Mouse (Mus musculus) stomach, embryonic 15.5 days (tissue): ENCODE measurements at regions not wholly inside any gene's neighbourhood (a gene's known extent, or its start where the extent isn't known, plus 50 kb on each side); places are given as distances from the start of the nearest gene placed in this dataset.

Experiments
- ATAC-seq: fragments of 200-750 bp; cut with Nextera tagmentation; 2 replicates; pipeline ENCODE4 v1.8.0; 2017; ENCODE audit warnings: low read depth, moderate number of reproducible peaks, moderate TSS enrichment; ENCODE audit not compliant: insufficient read depth, low FRiP score
- H3K27ac ChIP-seq: fragments of 300-500 bp; sonication (generic); 2 replicates; pipeline ENCODE4 v1.5.1; 2015; ENCODE audit warnings: mild to moderate bottlenecking, inconsistent platforms
- H3K27me3 ChIP-seq: fragments of 300-500 bp; sonication (generic); replicated peaks from 2 replicates; pipeline ENCODE4 v1.6.1; 2015; ENCODE audit warnings: inconsistent platforms
- H3K36me3 ChIP-seq: fragments of 300-500 bp; sonication (generic); 2 replicates; pipeline ENCODE4 v1.6.1; 2015; ENCODE audit warnings: inconsistent platforms
- H3K4me1 ChIP-seq: fragments of 300-500 bp; sonication (generic); 2 replicates; pipeline ENCODE4 v1.6.1; 2015; ENCODE audit warnings: inconsistent platforms
- H3K4me2 ChIP-seq: fragments of 300-500 bp; sonication (generic); 2 replicates; pipeline ENCODE4 v1.6.1; 2015; ENCODE audit warnings: mild to moderate bottlenecking, inconsistent platforms
- H3K4me3 ChIP-seq: fragments of 300-500 bp; sonication (generic); replicated peaks from 2 replicates; pipeline ENCODE4 v1.5.1; 2015; ENCODE audit warnings: inconsistent platforms
- H3K9ac ChIP-seq: fragments of 300-500 bp; sonication (generic); 2 replicates; pipeline ENCODE4 v1.6.1; 2015; ENCODE audit warnings: inconsistent platforms
- H3K9me3 ChIP-seq: fragments of 300-500 bp; sonication (generic); 2 replicates; pipeline ENCODE4 v1.6.1; 2016; ENCODE audit warnings: inconsistent platforms
- WGBS: fragments of 180-500 bp; shearing (Covaris S2); methylation state at CpG from one replicate; pipeline ENCODE4 v1.1.7; 2015; 5-methylcytosine and 5-hydroxymethylcytosine counted together

DNA sequence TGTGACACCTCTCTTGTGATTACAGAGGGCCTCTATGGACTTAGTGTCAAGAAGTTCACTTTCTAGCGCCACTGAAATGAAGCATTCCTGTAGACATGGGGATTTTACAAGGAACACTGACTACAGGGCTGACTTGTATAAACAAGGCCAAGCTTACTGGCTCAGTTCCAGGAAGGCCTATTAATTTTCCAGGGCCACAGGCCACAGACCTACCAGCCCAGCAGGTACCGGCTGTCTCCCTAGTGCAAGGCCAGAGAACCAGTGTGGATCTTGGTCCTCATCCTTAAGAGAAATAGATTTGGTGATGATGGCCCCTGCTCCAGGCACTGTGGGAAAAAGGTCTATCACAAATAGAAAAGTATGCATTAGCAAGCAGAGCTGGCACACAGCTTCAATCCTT, 359.4 kb downstream of the Hs3st3b1 start:
- Histone ChIP-seq H3K4me3 (no peak overlapping the region), H3K9me3 (no peaks in the 10 kb centered on the region), H3K27me3 (no peaks in the 10 kb centered on the region), H3K36me3 (no peaks in the 10 kb centered on the region), H3K9ac (no peak overlapping the region), H3K4me1 (no peaks in the 10 kb centered on the region), H3K4me2 (no peak overlapping the region), H3K27ac (no peak overlapping the region)
- 23% methylated on average over 2 of the region's 2 CpGs for WGBS
- ATAC-seq, result no peak

DNA sequence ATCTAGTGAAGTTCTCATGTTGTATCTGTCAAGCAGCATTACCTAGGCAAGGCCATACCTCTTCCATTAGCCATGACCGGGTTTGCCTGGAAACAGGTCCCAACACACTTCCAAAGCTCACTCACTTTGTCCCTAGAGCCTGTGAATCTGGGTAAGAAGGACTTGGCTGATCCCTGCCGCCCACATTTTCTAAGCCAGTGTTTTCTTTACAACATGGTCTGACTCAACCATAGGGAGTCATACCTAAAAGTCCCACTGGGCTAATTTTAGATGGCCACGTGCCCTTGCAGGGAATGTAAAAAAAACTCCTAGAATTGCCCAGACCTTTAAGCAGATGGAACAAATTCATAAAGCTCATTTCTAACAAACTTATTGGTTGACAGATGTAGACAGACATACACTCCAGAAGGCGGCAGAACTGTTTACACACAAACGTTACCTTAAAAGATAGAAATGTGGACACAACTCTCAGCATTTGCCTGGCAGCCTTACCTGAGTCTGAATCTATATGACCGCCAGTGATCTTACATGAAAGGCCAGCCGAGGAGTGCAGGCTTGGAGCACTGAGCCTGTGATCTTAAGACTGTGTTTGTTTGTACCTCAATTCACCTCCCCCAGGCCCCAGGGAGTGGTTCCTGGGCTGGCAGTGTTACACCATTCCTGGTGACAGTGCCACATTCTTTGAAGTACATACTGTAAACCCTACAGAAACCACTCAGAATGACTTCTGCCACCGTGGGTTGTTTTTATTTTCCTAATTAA, 356.4 kb downstream of the Hs3st3b1 start:
- H3K4me2 ChIP-seq, result no peak overlapping the region
- WGBS, result 60% methylated on average over 8 of the region's 8 CpGs
- ATAC-seq, result no peak; the same call in 1 of the 2 replicates
- no peaks in the 10 kb centered on the region for H3K4me1 ChIP-seq
- H3K9me3 ChIP-seq, result no peaks in the 10 kb centered on the region
- no peaks in the 10 kb centered on the region for H3K36me3 ChIP-seq
- no peak overlapping the region for H3K27ac ChIP-seq
- H3K27me3 ChIP-seq, result no peaks in the 10 kb centered on the region
- no peak overlapping the region for H3K9ac ChIP-seq
- no peak overlapping the region for H3K4me3 ChIP-seq

DNA sequence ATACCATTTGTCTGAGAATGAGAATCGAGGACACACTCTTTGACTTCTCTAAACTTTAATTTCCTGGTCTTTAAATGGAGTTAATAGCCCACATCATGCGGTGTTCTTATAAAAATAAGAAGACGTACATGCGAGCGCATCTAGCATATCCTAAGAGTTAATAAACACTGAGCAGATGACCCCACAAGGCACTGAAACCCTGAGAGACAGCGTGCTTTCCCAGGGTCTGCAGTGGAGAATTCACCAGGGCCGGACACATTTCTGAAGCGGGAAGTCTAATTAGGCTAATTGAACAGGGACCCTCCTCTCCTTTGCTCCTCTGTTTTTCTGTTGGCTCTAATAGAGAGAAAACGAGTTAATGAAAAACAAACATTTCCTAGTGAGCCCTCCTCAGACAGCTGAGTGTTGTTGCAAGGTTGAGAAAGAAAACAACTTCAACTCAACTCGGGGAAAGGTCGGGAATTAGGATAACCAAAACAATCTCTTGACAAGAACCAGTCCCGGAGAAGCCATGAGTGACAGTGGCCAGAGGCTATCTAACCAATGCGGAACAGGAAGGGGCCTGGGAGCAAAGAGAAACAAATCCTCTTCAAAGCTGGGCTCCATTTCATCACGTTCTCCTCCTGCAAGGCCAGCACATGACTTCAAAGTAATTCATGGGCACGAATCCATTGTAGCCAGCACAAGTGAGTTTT, 352.2 kb downstream of the Hs3st3b1 start:
- Histone ChIP-seq H3K27ac (no peak overlapping the region), H3K4me3 (no peak overlapping the region), H3K36me3 (no peaks in the 10 kb centered on the region), H3K4me2 (no peak overlapping the region), H3K4me1 (no peaks in the 10 kb centered on the region), H3K27me3 (no peaks in the 10 kb centered on the region), H3K9ac (no peak overlapping the region), H3K9me3 (no peaks in the 10 kb centered on the region)
- WGBS, result 40% methylated on average over 15 of the region's 15 CpGs
- no peak for ATAC-seq

DNA sequence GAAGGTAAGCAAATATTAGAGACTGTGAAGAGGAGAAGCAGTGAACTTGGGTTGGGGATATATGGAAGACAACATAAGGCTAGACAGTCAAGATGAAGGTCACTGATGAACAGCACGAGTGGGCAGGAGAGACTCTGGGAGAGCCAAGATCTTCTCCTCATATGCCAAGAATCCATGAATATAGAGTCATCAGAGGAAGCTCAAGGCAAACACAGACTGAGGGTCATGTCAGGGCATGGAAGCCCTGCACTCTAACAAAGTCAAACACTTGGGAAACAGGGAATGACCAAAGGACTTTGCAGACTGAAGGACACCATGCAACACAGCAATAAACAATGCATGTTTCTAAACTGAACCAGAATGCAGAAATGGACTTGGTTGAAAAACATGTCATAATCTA, 351.4 kb downstream of the Hs3st3b1 start:
- no peak for ATAC-seq
- 90% methylated on average over 1 of the region's 1 CpGs for WGBS
- Histone ChIP-seq H3K4me2 (no peak overlapping the region), H3K9ac (no peak overlapping the region), H3K4me1 (no peaks in the 10 kb centered on the region), H3K4me3 (no peak overlapping the region), H3K27ac (no peak overlapping the region), H3K27me3 (no peaks in the 10 kb centered on the region), H3K9me3 (no peaks in the 10 kb centered on the region), H3K36me3 (no peaks in the 10 kb centered on the region)

DNA sequence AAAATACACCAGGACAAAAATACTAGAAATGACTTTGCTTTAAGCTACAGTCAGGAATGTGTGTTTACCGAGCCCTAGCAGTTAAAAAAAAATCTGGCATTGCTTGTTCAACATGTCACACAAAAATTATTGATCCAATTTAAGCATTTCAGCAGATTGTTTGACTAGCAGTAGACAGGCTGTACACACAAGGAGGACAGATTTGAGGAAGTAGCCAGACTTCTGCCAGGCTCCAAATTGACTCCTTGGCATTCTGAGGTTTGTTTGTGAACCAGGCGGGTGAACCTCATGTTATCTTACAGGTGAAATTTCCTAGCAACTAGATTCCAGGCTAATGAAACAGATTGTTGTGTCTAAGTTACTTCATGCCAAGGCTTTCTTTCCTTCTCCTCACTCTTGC, 348.8 kb downstream of the Hs3st3b1 start:
- no peaks in the 10 kb centered on the region for H3K9me3 ChIP-seq
- no peak overlapping the region for H3K4me3 ChIP-seq
- H3K4me1 ChIP-seq, result no peaks in the 10 kb centered on the region
- H3K27ac ChIP-seq, result no peak overlapping the region
- H3K36me3 ChIP-seq, result no peaks in the 10 kb centered on the region
- no peak overlapping the region for H3K4me2 ChIP-seq
- H3K9ac ChIP-seq, result no peak overlapping the region
- no peak for ATAC-seq
- H3K27me3 ChIP-seq, result no peaks in the 10 kb centered on the region
- 43% methylated on average over 2 of the region's 2 CpGs for WGBS

DNA sequence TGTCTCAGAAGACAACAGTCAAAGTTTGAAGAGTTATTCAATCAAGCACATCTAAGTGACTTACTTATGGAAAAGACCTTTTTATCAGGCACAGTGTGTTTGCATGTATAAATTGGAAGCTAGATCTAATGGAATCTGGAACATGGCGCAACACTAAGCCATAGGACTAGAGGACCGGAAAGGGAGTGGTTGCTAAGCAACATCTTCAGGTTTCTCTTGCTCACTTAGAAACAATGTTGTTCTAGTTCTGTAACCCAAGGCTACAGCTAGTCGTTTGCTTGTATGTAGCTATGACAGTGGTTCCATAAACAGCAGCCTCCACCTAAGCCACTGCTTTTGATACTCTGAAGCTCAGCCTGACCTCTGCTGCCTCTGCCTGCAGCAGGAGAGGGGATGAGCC, 338.8 kb downstream of the Hs3st3b1 start:
- WGBS, result 76% methylated on average over 3 of the region's 3 CpGs
- no peak overlapping the region for H3K9ac ChIP-seq
- no peak overlapping the region for H3K4me2 ChIP-seq
- no peak overlapping the region for H3K4me3 ChIP-seq
- no peaks in the 10 kb centered on the region for H3K4me1 ChIP-seq
- H3K27ac ChIP-seq, result no peak overlapping the region
- no peaks in the 10 kb centered on the region for H3K36me3 ChIP-seq
- no peak for ATAC-seq
- no peaks in the 10 kb centered on the region for H3K27me3 ChIP-seq
- no peaks in the 10 kb centered on the region for H3K9me3 ChIP-seq

DNA sequence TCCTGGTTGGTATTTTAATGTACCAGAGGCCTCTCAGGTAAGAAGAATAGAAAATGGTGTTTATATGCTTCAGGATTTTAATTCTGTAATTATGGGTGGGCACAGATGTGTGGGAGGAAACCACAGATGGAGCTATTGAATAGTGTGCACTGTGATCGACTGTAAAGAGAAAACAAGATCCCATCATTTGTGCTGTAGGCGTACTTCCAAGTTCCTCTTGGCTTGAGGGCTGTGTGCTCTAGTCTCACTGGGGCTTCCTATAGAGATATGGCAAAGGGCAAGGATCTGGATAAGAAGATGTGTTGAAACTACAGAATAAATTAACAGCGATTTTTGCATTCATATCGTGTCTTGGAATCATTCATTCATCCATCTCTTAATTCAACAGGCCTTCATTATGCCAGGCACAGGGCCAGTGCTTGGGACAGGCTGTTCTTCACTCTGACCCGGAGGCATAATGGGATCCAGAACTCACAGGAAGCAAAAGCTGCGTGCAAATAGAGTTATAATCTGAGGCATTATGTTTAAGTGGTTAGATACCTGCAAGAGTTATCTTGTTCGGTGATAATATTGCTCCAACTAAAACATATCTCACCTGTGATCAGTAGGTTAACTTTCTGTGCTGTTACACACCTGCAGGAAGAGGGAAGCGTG, 336.7 kb downstream of the Hs3st3b1 start:
- no peak overlapping the region for H3K4me3 ChIP-seq
- H3K27ac ChIP-seq, result no peak overlapping the region
- H3K9ac ChIP-seq, result no peak overlapping the region
- H3K27me3 ChIP-seq, result no peaks in the 10 kb centered on the region
- H3K4me1 ChIP-seq, result no peaks in the 10 kb centered on the region
- no peak overlapping the region for H3K4me2 ChIP-seq
- no peaks in the 10 kb centered on the region for H3K9me3 ChIP-seq
- ATAC-seq, result no peak
- H3K36me3 ChIP-seq, result no peaks in the 10 kb centered on the region
- 79% methylated on average over 8 of the region's 8 CpGs for WGBS

DNA sequence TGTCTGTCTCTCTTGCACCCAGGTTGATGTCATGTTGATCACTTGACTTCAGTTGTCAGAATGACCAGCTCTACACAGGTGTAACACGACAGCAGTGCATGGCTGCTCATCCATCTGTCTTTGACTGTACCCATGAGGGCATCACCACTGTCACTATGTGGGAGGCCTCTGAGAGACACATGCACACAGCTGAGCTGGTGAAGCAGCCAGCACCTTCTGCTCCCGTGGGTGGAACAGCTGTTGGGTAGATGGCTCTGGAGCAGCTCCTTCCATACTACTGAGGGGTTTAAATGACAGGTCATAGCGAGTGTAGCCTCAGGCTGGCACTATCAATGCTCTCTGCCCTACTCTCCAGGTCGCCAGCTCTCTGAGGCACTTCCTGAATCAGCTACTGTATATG, 301.9 kb downstream of the Hs3st3b1 start:
- Histone ChIP-seq H3K4me3 (no peak overlapping the region), H3K27ac (no peak overlapping the region), H3K27me3 (no peaks in the 10 kb centered on the region), H3K9ac (no peak overlapping the region), H3K9me3 (no peaks in the 10 kb centered on the region), H3K4me1 (no peaks in the 10 kb centered on the region), H3K4me2 (no peak overlapping the region), H3K36me3 (no peaks in the 10 kb centered on the region)
- WGBS, result 86% methylated on average over 4 of the region's 4 CpGs
- no peak for ATAC-seq

DNA sequence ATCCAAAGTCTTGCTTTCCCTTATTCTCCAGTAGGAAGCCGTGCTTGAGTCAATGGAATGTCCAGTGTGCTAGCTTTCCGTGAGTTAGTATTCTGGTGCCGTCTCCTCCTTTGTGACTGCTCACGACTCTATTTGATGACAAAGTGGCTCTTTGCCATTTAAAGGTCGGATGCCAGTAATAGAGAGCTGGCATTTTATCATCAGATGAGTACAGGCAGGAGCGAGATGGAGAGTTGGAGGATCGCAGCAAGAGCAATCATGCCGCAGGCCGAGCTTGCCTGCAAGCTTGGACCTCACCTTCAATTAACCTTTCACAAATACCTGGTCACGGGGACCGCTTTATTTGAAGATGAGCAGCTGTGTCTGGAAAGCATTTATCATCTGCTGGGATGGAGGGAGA, 291.8 kb downstream of the Hs3st3b1 start:
- Histone ChIP-seq H3K27me3 (no peaks in the 10 kb centered on the region), H3K4me1 (no peaks in the 10 kb centered on the region), H3K27ac (no peak overlapping the region), H3K4me3 (no peak overlapping the region), H3K36me3 (no peaks in the 10 kb centered on the region), H3K9ac (no peak overlapping the region), H3K9me3 (no peaks in the 10 kb centered on the region), H3K4me2 (no peak overlapping the region)
- 62% methylated on average over 11 of the region's 11 CpGs for WGBS
- no peak for ATAC-seq

DNA sequence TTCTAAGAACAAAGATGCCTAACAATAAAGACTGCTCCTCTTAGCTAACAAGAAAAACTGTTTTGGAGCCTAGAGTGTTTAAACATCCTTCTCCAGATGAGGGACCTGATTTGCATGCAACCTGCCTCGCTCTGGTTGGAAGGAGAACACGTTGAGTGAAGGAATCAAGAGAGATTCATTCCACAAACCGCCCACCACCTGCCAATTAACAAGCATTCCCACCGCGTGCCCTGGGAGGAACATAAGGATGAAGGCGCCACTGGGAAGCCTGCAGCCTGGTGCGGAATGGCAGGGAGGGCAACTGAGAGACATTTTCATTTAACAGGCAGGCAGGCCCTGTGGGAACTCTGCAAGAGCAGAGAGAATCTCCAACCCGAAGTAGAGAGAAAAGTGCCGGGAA, 265.0 kb downstream of the Hs3st3b1 start:
- Histone ChIP-seq H3K36me3 (no peaks in the 10 kb centered on the region), H3K4me1 (no peaks in the 10 kb centered on the region), H3K4me3 (no peak overlapping the region), H3K4me2 (no peak overlapping the region), H3K27ac (no peak overlapping the region), H3K9ac (no peak overlapping the region), H3K9me3 (no peaks in the 10 kb centered on the region), H3K27me3 (no peaks in the 10 kb centered on the region)
- no peak for ATAC-seq
- 81% methylated on average over 9 of the region's 9 CpGs for WGBS

DNA sequence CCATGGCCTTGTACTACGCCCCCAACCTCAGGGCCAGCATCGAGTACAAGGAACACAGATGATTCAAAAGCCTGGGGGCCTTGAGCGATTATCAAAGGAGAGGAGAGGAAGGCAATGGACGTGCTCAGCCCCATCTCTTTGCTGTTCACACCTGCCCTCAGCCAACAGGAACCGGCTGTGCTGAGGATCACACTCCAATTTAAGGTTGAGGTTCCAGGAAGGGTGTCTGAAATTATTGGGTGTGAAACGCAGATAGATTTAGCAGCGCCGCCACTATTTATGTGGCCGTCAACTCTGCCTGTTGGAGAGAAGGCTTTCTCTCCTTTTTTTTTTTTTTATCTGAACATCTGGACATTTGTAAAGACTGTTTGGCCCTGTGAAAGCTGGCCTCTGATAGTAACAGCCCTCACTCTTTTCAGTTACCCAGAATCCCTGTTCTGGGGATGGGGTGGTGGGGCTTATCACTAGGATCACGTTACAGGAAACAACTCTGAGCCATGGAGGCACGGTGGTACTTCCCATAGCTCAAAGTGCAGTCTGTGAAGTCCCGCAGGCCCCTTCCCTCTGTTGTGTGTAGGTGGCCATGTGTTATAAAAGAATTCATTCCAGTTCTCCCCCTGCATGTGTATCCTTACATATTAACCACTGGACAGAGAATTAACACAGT, 256.7 kb downstream of the Hs3st3b1 start:
- Histone ChIP-seq H3K27me3 (no peaks in the 10 kb centered on the region), H3K4me1 (no peaks in the 10 kb centered on the region), H3K36me3 (no peaks in the 10 kb centered on the region), H3K4me2 (no peak overlapping the region), H3K9ac (no peak overlapping the region), H3K27ac (no peak overlapping the region), H3K4me3 (no peak overlapping the region), H3K9me3 (no peaks in the 10 kb centered on the region)
- ATAC-seq, result no peak
- 61% methylated on average over 12 of the region's 12 CpGs for WGBS

DNA sequence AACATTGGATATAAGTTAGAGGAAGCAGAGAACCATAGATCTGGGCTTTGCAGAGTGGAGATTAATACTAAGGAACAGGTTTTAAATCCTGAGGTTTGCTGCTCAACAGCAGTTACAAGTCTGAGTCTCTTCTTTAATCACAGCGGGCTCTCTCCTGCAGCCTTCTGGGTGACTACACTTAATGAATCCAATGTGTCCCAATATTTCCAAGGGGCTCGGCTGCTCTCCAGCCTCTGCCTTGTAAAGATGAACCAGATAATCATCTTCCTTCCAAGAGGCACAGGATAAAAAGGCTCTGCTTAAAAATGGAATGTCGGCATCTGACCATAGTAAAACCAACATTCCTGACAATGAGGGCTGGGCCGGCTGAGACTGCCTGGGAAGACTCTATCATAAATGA, 251.6 kb downstream of the Hs3st3b1 start:
- no peak overlapping the region for H3K9ac ChIP-seq
- H3K4me2 ChIP-seq, result no peak overlapping the region
- no peak overlapping the region for H3K27ac ChIP-seq
- WGBS, result 66% methylated on average over 4 of the region's 4 CpGs
- H3K36me3 ChIP-seq, result no peaks in the 10 kb centered on the region
- no peak overlapping the region for H3K4me3 ChIP-seq
- no peaks in the 10 kb centered on the region for H3K9me3 ChIP-seq
- no peaks in the 10 kb centered on the region for H3K27me3 ChIP-seq
- H3K4me1 ChIP-seq, result no peaks in the 10 kb centered on the region
- ATAC-seq, result no peak
